Mouse (Mus musculus) forebrain, embryonic 13.5 days (tissue): ENCODE results near the gene Armh1. TPM values are rescaled to one million over a fixed set of nuclear protein-coding genes. Genes with fewer than 3 reads are reported as not detected.
"Not testable (repeated sequence)": the region's sequence is repeated elsewhere in the genome, so short reads cannot be mapped to it uniquely, and the experiment has no call there.

Source experiments
- ATAC-seq: fragments of 200-750 bp; cut with Nextera tagmentation; 2 replicates; pipeline ENCODE4 v1.8.0; 2017
- H3K27ac ChIP-seq: fragments of 300-500 bp; sonication (generic); 2 replicates; pipeline ENCODE4 v1.5.1; 2015; ENCODE audit warnings: inconsistent platforms, mild to moderate bottlenecking, moderate library complexity
- H3K27me3 ChIP-seq: fragments of 300-500 bp; sonication (generic); 2 replicates; pipeline ENCODE4 v1.6.1; 2015; ENCODE audit warnings: mild to moderate bottlenecking, inconsistent platforms
- H3K36me3 ChIP-seq: fragments of 300-500 bp; sonication (generic); 2 replicates; pipeline ENCODE4 v1.6.1; 2015; ENCODE audit warnings: mild to moderate bottlenecking, inconsistent platforms; ENCODE audit not compliant: poor library complexity, severe bottlenecking
- H3K4me1 ChIP-seq: fragments of 300-500 bp; sonication (generic); 2 replicates; pipeline ENCODE4 v1.6.1; 2015; ENCODE audit warnings: inconsistent platforms
- H3K4me2 ChIP-seq: fragments of 300-500 bp; sonication (generic); 2 replicates; pipeline ENCODE4 v1.6.1; 2015; ENCODE audit warnings: inconsistent platforms, mild to moderate bottlenecking, moderate library complexity
- H3K4me3 ChIP-seq: fragments of 300-500 bp; sonication (generic); 2 replicates; pipeline ENCODE4 v1.5.1; 2015; ENCODE audit warnings: mild to moderate bottlenecking, inconsistent platforms
- H3K9ac ChIP-seq: fragments of 300-500 bp; sonication (generic); 2 replicates; pipeline ENCODE4 v1.6.1; 2015; ENCODE audit warnings: mild to moderate bottlenecking, inconsistent platforms
- H3K9me3 ChIP-seq: fragments of 300-500 bp; sonication (generic); replicated peaks from 2 replicates; pipeline ENCODE4 v1.6.1; 2016; ENCODE audit warnings: inconsistent platforms
- WGBS: fragments of 180-500 bp; shearing (Covaris S2); methylation state at CpG from one replicate; pipeline ENCODE4 v1.1.7; 2015; 5-methylcytosine and 5-hydroxymethylcytosine counted together
- polyA plus RNA-seq: library from polyadenylated mRNA; unstranded; fragments of >200 nt; fragmentation: Nextera tagmentation; extraction: Ambion mirVana; gene quantifications from 2 replicates; pipeline ENCODE4 v1.2.1, GENCODE M21; 2015

Armh1 gene
- polyA plus RNA-seq, 1 experiment from 2014 or later, result 0.65 TPM

- Histone ChIP-seq H3K27me3 (no peaks in the 10 kb centered on the region), H3K27ac (no peak overlapping the region), H3K9ac (no peak overlapping the region), H3K4me2 (no peak overlapping the region), H3K9me3 (no peaks in the 10 kb centered on the region), H3K36me3 (no peaks in the 10 kb centered on the region), H3K4me1 (no peaks in the 10 kb centered on the region), H3K4me3 (no peak overlapping the region)
- WGBS, result 80% methylated on average over 13 of the region's 13 CpGs
- ATAC-seq, result no peak
These were observed 10.4 kb upstream of the Armh1 start for GRCm38 (mm10) chr4:117262101-117262913.

GRCm38 (mm10) chr4:117261222-117261621 lies 9.3 kb upstream of the Armh1 start:
- no peak for ATAC-seq
- H3K4me2 ChIP-seq, result no peak overlapping the region
- no peaks in the 10 kb centered on the region for H3K27me3 ChIP-seq
- H3K9me3 ChIP-seq, result no peaks in the 10 kb centered on the region
- H3K4me3 ChIP-seq, result no peak overlapping the region
- 73% methylated on average over 2 of the region's 2 CpGs for WGBS
- H3K9ac ChIP-seq, result no peak overlapping the region
- no peak overlapping the region for H3K27ac ChIP-seq
- H3K36me3 ChIP-seq, result no peaks in the 10 kb centered on the region
- H3K4me1 ChIP-seq, result no peaks in the 10 kb centered on the region

GRCm38 (mm10) chr4:117259909-117260308 lies 8.0 kb upstream of the Armh1 start:
- not testable (repeated sequence) for H3K27me3 ChIP-seq, H3K36me3 ChIP-seq, ATAC-seq, H3K4me3 ChIP-seq, H3K9ac ChIP-seq, H3K4me1 ChIP-seq, H3K4me2 ChIP-seq, H3K9me3 ChIP-seq, H3K27ac ChIP-seq
- 78% methylated on average over 6 of the region's 6 CpGs for WGBS

- no peak for ATAC-seq
- Histone ChIP-seq H3K9me3 (no peaks in the 10 kb centered on the region), H3K27ac (no peak overlapping the region), H3K36me3 (no peaks in the 10 kb centered on the region), H3K9ac (no peak overlapping the region), H3K4me2 (no peak overlapping the region), H3K4me1 (peaks cover 28% of the 10 kb centered on the region; the same call in 1 of the 2 replicates), H3K4me3 (no peak overlapping the region), H3K27me3 (no peaks in the 10 kb centered on the region)
- WGBS, result 47% methylated on average over 6 of the region's 6 CpGs
These were observed 2.7 kb upstream of the Armh1 start for GRCm38 (mm10) chr4:117254672-117255071.

GRCm38 (mm10) chr4:117254017-117254627 lies 2.2 kb upstream of the Armh1 start:
- H3K4me2 ChIP-seq, result no peak overlapping the region
- no peaks in the 10 kb centered on the region for H3K27me3 ChIP-seq
- H3K9me3 ChIP-seq, result no peaks in the 10 kb centered on the region
- H3K4me1 ChIP-seq, result peaks cover 28% of the 10 kb centered on the region; the same call in 1 of the 2 replicates
- H3K9ac ChIP-seq, result no peak overlapping the region
- no peak overlapping the region for H3K4me3 ChIP-seq
- no peaks in the 10 kb centered on the region for H3K36me3 ChIP-seq
- no peak overlapping the region for H3K27ac ChIP-seq
- ATAC-seq, result no peak
- WGBS, result 65% methylated on average over 5 of the region's 5 CpGs

GRCm38 (mm10) chr4:117253218-117254016 lies 1.5 kb upstream of the Armh1 start:
- H3K4me3 ChIP-seq, result no peak overlapping the region
- no peak for ATAC-seq
- no peaks in the 10 kb centered on the region for H3K9me3 ChIP-seq
- no peak overlapping the region for H3K4me2 ChIP-seq
- no peak overlapping the region for H3K9ac ChIP-seq
- H3K36me3 ChIP-seq, result no peaks in the 10 kb centered on the region
- H3K27me3 ChIP-seq, result no peaks in the 10 kb centered on the region
- 62% methylated on average over 12 of the region's 12 CpGs for WGBS
- peaks cover 28% of the 10 kb centered on the region; the same call in 1 of the 2 replicates for H3K4me1 ChIP-seq
- H3K27ac ChIP-seq, result no peak overlapping the region

- Histone ChIP-seq H3K27ac (0 out of 2 replicates have a peak overlapping the region, but pooled peaks have one; percentile 51), H3K9me3 (no peaks in the 10 kb centered on the region), H3K4me3 (peak overlapping the region; percentile 66), H3K36me3 (no peaks in the 10 kb centered on the region), H3K27me3 (no peaks in the 10 kb centered on the region), H3K4me2 (peak overlapping the region; percentile 62), H3K9ac (no peak overlapping the region; the same call in 1 of the 2 replicates), H3K4me1 (peaks cover 28% of the 10 kb centered on the region; the same call in 1 of the 2 replicates)
- WGBS, result 91% methylated on average over 5 of the region's 5 CpGs
- no peak for ATAC-seq
These were observed 830 bp upstream of the Armh1 start for GRCm38 (mm10) chr4:117252755-117253154.

- Histone ChIP-seq H3K4me3 (peak overlapping the region; percentile 66), H3K9ac (peak overlapping the region; percentile 62), H3K27ac (0 out of 2 replicates have a peak overlapping the region, but pooled peaks have one; percentile 51), H3K9me3 (no peaks in the 10 kb centered on the region), H3K27me3 (no peaks in the 10 kb centered on the region), H3K4me2 (peak overlapping the region; percentile 62), H3K4me1 (peaks cover 28% of the 10 kb centered on the region; the same call in 1 of the 2 replicates), H3K36me3 (no peaks in the 10 kb centered on the region)
- WGBS, result 18% methylated on average over 5 of the region's 5 CpGs
- no peak for ATAC-seq
These were observed 426 bp upstream of the Armh1 start for GRCm38 (mm10) chr4:117252351-117252750.

GRCm38 (mm10) chr4:117250982-117251381 lies 943 bp downstream of the Armh1 start:
- Histone ChIP-seq H3K27me3 (no peaks in the 10 kb centered on the region), H3K27ac (no peak overlapping the region), H3K4me1 (peaks cover 28% of the 10 kb centered on the region; the same call in 1 of the 2 replicates), H3K36me3 (no peaks in the 10 kb centered on the region), H3K9me3 (no peaks in the 10 kb centered on the region), H3K4me3 (no peak overlapping the region), H3K4me2 (peak overlapping the region; percentile 62), H3K9ac (no peak overlapping the region)
- 72% methylated on average over 1 of the region's 1 CpGs for WGBS
- no peak for ATAC-seq

- Histone ChIP-seq H3K27me3 (no peaks in the 10 kb centered on the region), H3K27ac (no peak overlapping the region), H3K4me3 (no peak overlapping the region), H3K9me3 (no peaks in the 10 kb centered on the region), H3K36me3 (no peaks in the 10 kb centered on the region), H3K9ac (no peak overlapping the region), H3K4me2 (no peak overlapping the region), H3K4me1 (0 out of 2 replicates have a peak, but pooled peaks cover 3% of the 10 kb centered on the region)
- 78% methylated on average over 6 of the region's 6 CpGs for WGBS
- ATAC-seq, result no peak
These were observed 11.1 kb downstream of the Armh1 start for GRCm38 (mm10) chr4:117240867-117241266.

GRCm38 (mm10) chr4:117239153-117239552 lies 12.8 kb downstream of the Armh1 start:
- Histone ChIP-seq H3K27me3 (no peaks in the 10 kb centered on the region), H3K36me3 (no peaks in the 10 kb centered on the region), H3K4me2 (no peak overlapping the region), H3K9me3 (no peaks in the 10 kb centered on the region), H3K4me1 (0 out of 2 replicates have a peak, but pooled peaks cover 3% of the 10 kb centered on the region), H3K4me3 (no peak overlapping the region), H3K9ac (no peak overlapping the region), H3K27ac (no peak overlapping the region)
- no peak for ATAC-seq
- 52% methylated on average over 2 of the region's 2 CpGs for WGBS

GRCm38 (mm10) chr4:117235822-117236221 lies 16.1 kb downstream of the Armh1 start:
- ATAC-seq, result no peak
- Histone ChIP-seq H3K4me2 (no peak overlapping the region), H3K27ac (no peak overlapping the region), H3K4me3 (no peak overlapping the region), H3K27me3 (no peaks in the 10 kb centered on the region), H3K36me3 (no peaks in the 10 kb centered on the region), H3K4me1 (0 out of 2 replicates have a peak, but pooled peaks cover 2% of the 10 kb centered on the region), H3K9ac (no peak overlapping the region), H3K9me3 (no peaks in the 10 kb centered on the region)
- 68% methylated on average over 4 of the region's 4 CpGs for whole genome bisulfite sequencing
